ENCODE assay signal across 8 mouse cellular contexts in genomic region chr12:8499001-8499870, GRCm38 (mm10). TPM values are rescaled to one million over a fixed set of nuclear protein-coding genes. Genes with fewer than 3 reads are reported as not detected.
A peak's percentile ranks its signal among the peaks of the same experiment; 100 is the strongest.
DNase-seq lines count a peak whose midpoint lies in the region; ATAC-seq and TF ChIP-seq lines count a peak whose summit lies in the region.

No protein-coding gene starts in this region.

- H3K9ac ChIP-seq in MEL (ENCODE audit: control insufficient read depth, low read depth, low read length, poor library complexity, severe bottlenecking): peak overlapping the region; percentile 65
- H3K9ac ChIP-seq in forebrain, embryonic 14.5 days (ENCODE audit: low read length): peak overlapping the region; percentile 99

- H3K27ac ChIP-seq in MEL (ENCODE audit: control insufficient read depth, low read depth, low read length): no peak overlapping the region
- peak overlapping the region; percentile 100 for H3K27ac ChIP-seq in forebrain, embryonic 14.5 days (ENCODE audit: low read depth, low read length)

- H3K4me2 ChIP-seq in forebrain, embryonic 14.5 days (ENCODE audit: low read length): peak overlapping the region; percentile 89

- H3K27me3 ChIP-seq in MEL (ENCODE audit: control insufficient read depth in 1 of 2, insufficient read depth in 2 of 2, low read length in 2 of 2): no peaks in the 10 kb centered on the region
- no peaks in the 10 kb centered on the region for H3K27me3 ChIP-seq in forebrain, embryonic 14.5 days (replicated peaks; ENCODE audit: control insufficient read depth, insufficient read depth, low read length)

- TF ChIP-seq RAD21 in MEL (IDR thresholded peaks at IDR 0.05; ENCODE audit: low read depth, low read length): no peak

- H3K4me3 ChIP-seq in MEL (ENCODE audit: control insufficient read depth in 1 of 2, insufficient read depth in 1 of 2, low read depth in 2 of 2, low read length in 2 of 2): peak overlapping the region; percentile 78 to 91
- H3K4me3 ChIP-seq in forebrain, embryonic 14.5 days (ENCODE audit: low read depth, low read length): peak overlapping the region; percentile 84

- peak; percentile 58 for DNase-seq in MEL (ENCODE audit: low read depth, low spot score)
- DNase-seq in brain, embryonic 14.5 days (ENCODE audit: low read depth): peak; percentile 83
- peak; percentile 62 for DNase-seq in forebrain, embryonic 14.5 days (ENCODE audit: low spot score)
- DNase-seq in heart, postnatal 14 days: peak; percentile 61 to 72
- peak; percentile 65 to 68 for DNase-seq in layer of hippocampus, adult 8-10 months (ENCODE audit: low spot score in 2 of 2)
- DNase-seq in lung, postnatal 25 days (ENCODE audit: low spot score): peak; percentile 58
- DNase-seq in retina, adult 2 months (ENCODE audit: low read depth, low spot score): peak; percentile 38
- peak; percentile 75 for DNase-seq in yolk sac, embryonic 10.5 days (ENCODE audit: low spot score)

- peaks cover 2 to 19% of the 10 kb centered on the region in 2 experiments for H3K4me1 ChIP-seq in MEL (ENCODE audit: control insufficient read depth in 1 of 2, insufficient read depth in 2 of 2, low read length in 2 of 2)
- H3K4me1 ChIP-seq in forebrain, embryonic 14.5 days (ENCODE audit: control insufficient read depth, insufficient read depth, low read length): peaks cover 33% of the 10 kb centered on the region

- peak; percentile 67 for ATAC-seq in forebrain, embryonic 14.5 days

- H3K79me2 ChIP-seq in MEL (ENCODE audit: control insufficient read depth, insufficient read depth, low read length, poor library complexity): no peaks in the 10 kb centered on the region; the same call in 1 of the 2 replicates

- intact Hi-C loops in heart, postnatal 14 days (cut with DNase I): no loop called here

- H3K36me3 ChIP-seq in MEL (ENCODE audit: control insufficient read depth in 1 of 2, insufficient read depth in 2 of 2, low read length in 2 of 2): no peaks in the 10 kb centered on the region; a peak in 1 of 4 replicates
- H3K36me3 ChIP-seq in forebrain, embryonic 14.5 days (ENCODE audit: control insufficient read depth, insufficient read depth, low read length): no peaks in the 10 kb centered on the region

- under 1% methylated on average over 99 of the region's 99 CpGs for WGBS in forebrain, embryonic 14.5 days

- TF ChIP-seq EP300 in MEL (IDR thresholded peaks at IDR 0.05; ENCODE audit: low read depth in 1 of 2, low read length in 2 of 2): no peak

- H3K9me3 ChIP-seq in MEL (replicated peaks; ENCODE audit: insufficient read depth, low read length): no peaks in the 10 kb centered on the region
- no peaks in the 10 kb centered on the region for H3K9me3 ChIP-seq in forebrain, embryonic 14.5 days (replicated peaks; ENCODE audit: control insufficient read depth, low read length)

- TF ChIP-seq POLR2A in MEL (IDR thresholded peaks at IDR 0.05; ENCODE audit: control insufficient read depth in 1 of 2, insufficient read depth in 1 of 2, low read depth in 1 of 2, low read length in 2 of 2, poor library complexity in 1 of 2): no peak; a peak in 1 of 4 replicates
- 0 out of 2 replicates have a peak, but pooled peaks have one; percentile 18 for TF ChIP-seq POLR2A in brain, embryonic 14.5 days (IDR thresholded peaks at IDR 0.05; ENCODE audit: borderline replicate concordance, extremely low read depth, insufficient read depth, insufficient read length, poor library complexity, severe bottlenecking)

- TF ChIP-seq CTCF in MEL (IDR thresholded peaks at IDR 0.05 in 2 of 3, conservative IDR thresholded peaks at IDR 0.05 in 1 of 3; ENCODE audit: control insufficient read depth in 1 of 3, insufficient read depth in 1 of 3, low read depth in 2 of 3, low read length in 3 of 3, poor library complexity in 1 of 3, severe bottlenecking in 1 of 3): no peak
- no peak for TF ChIP-seq CTCF in brain, embryonic 14.5 days (IDR thresholded peaks at IDR 0.05; ENCODE audit: borderline replicate concordance, extremely low read depth, insufficient read depth, insufficient read length)

TF ChIP-seq in MEL, 35 proteins besides CTCF, POLR2A, EP300 and RAD21:
- TF ChIP-seq NRF1 (IDR thresholded peaks at IDR 0.05; ENCODE audit: insufficient read depth, low read depth, low read length, poor library complexity, severe bottlenecking) (peak; percentile 44; the same call in 1 of the 2 replicates), NELFE (IDR thresholded peaks at IDR 0.05; ENCODE audit: low read depth, low read length) (no peak; the same call in 1 of the 2 replicates)

RNA-seq across cellular contexts. Expression of gene Rhob, which starts 0.6 kb away (rescaled TPM):
- total RNA-seq in MEL (2012; rRNA removed): 1.4 and 1.8 TPM in 2 replicates
- polyA plus RNA-seq in MEL (2012; ENCODE audit: insufficient read depth in 1 of 2, insufficient read length in 2 of 2, low read depth in 1 of 2, low replicate concordance in 2 of 2, missing spikeins in 1 of 2): 1 to 10 TPM in 1 of 2 experiments, not detected in 1; 6.0 TPM
- polyA plus RNA-seq in brain, embryonic 14.5 days (2012; rRNA removed): 239 and 265 TPM in 2 replicates
- polyA plus RNA-seq in forebrain, embryonic 14.5 days (2014; fragmentation: Nextera tagmentation; extraction: Ambion mirVana): 74.4 and 94.6 TPM in 2 replicates
- 100 to 1,000 TPM; 220 to 235 TPM for total RNA-seq in heart, postnatal 14 days (2021)
- 100 to 1,000 TPM; 285 to 368 (median 321) TPM for total RNA-seq in layer of hippocampus, adult 8-10 months (2022)

Comparison
In these comparisons a context has a peak if more than half of its experiments do, and no peak if none do; other contexts are left out.
1. RNA of gene Rhob, which starts 0.6 kb away (total RNA-seq): 285 to 368 TPM in layer of hippocampus, adult 8-10 months and 220 to 235 TPM in heart, postnatal 14 days; 1.4 to 1.8 TPM in MEL; every median in the first group is over 10 times any median in the second.
2. Peak in every context shown above with its lines, with median percentiles within 50 percentile points of each other: DNase-seq.